Mouse (Mus musculus): ENCODE measurements around the gene Dnaic2. TPM values are rescaled to one million over a fixed set of nuclear protein-coding genes. Genes with fewer than 3 reads are reported as not detected.

Gene Dnaic2
- polyA plus RNA-seq, 1 experiment: 1.7 TPM

DNA sequence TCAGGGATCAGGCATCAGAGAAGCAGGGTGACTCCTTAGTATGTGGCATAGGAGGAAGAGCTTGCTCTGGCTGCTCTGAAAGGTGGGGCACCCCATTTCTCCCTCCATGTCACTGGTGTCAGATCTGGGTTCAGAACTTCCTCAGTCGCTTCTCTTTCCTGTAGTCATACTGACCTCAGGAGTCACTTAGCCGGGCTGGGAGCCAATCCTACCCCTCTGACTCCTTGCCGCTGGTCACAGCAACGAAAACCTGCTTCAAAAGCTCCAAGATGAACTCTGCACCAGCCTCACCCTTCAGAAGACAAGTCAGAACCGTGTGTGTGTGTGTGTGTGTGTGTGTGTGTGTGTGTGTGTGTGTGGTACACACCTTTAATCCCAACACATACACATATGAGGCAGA is 20.9 kb upstream of the Dnaic2 start:
- Histone ChIP-seq H3K4me1 (ENCODE audit: control insufficient read depth, insufficient read depth, low read length) (no peaks in the 10 kb centered on the region), H3K36me3 (ENCODE audit: control insufficient read depth, insufficient read depth, low read length, poor library complexity, severe bottlenecking) (0 out of 2 replicates have a peak, but pooled peaks cover under 1% of the 10 kb centered on the region), H3K27ac (ENCODE audit: insufficient read depth, low read length) (no peak overlapping the region), H3K9ac (ENCODE audit: low read depth, poor library complexity, severe bottlenecking) (no peak overlapping the region), H3K9me3 (replicated peaks; ENCODE audit: control insufficient read depth, insufficient read depth, low read length, poor library complexity, severe bottlenecking) (no peaks in the 10 kb centered on the region), H3K27me3 (ENCODE audit: control insufficient read depth, insufficient read depth, low read length, poor library complexity, severe bottlenecking) (no peaks in the 10 kb centered on the region), H3K4me3 (ENCODE audit: low read depth, low read length) (no peak overlapping the region)
- TF ChIP-seq EP300 (IDR thresholded peaks at IDR 0.05; ENCODE audit: insufficient read depth, low read depth, low read length) (no peak), CTCF (IDR thresholded peaks at IDR 0.05; ENCODE audit: low read depth, low read length) (no peak), POLR2A (IDR thresholded peaks at IDR 0.05; ENCODE audit: insufficient read depth, low read length) (no peak)

DNA sequence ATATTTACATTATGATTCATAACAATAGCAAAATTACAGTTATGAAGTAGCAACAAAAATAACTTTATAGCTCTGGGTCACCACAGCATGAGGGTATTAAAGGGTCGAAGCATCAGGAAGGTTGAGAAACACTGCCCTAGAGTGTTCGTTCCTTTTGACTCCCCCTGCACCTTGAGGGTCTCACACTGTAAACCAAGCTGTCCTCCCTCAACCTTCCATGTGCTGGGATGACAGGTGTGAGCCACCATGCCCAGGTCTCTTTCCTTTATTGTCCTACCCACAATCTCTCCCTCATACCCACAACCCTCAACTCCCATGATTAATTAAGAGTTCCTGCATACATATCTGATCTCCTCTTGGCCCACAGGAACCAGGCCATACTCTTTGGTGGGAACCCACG is 15.8 kb upstream of the Dnaic2 start:
- Histone ChIP-seq H3K36me3 (ENCODE audit: control insufficient read depth, insufficient read depth, low read length, poor library complexity, severe bottlenecking) (0 out of 2 replicates have a peak, but pooled peaks cover 3% of the 10 kb centered on the region), H3K4me3 (ENCODE audit: low read depth, low read length) (no peak overlapping the region), H3K4me1 (ENCODE audit: control insufficient read depth, insufficient read depth, low read length) (no peaks in the 10 kb centered on the region), H3K27ac (ENCODE audit: insufficient read depth, low read length) (no peak overlapping the region), H3K9me3 (replicated peaks; ENCODE audit: control insufficient read depth, insufficient read depth, low read length, poor library complexity, severe bottlenecking) (no peaks in the 10 kb centered on the region), H3K27me3 (ENCODE audit: control insufficient read depth, insufficient read depth, low read length, poor library complexity, severe bottlenecking) (no peaks in the 10 kb centered on the region), H3K9ac (ENCODE audit: low read depth, poor library complexity, severe bottlenecking) (no peak overlapping the region)
- no peak for TF ChIP-seq EP300 (IDR thresholded peaks at IDR 0.05; ENCODE audit: insufficient read depth, low read depth, low read length)
- no peak for TF ChIP-seq POLR2A (IDR thresholded peaks at IDR 0.05; ENCODE audit: insufficient read depth, low read length)
- no peak for TF ChIP-seq CTCF (IDR thresholded peaks at IDR 0.05; ENCODE audit: low read depth, low read length)

DNA sequence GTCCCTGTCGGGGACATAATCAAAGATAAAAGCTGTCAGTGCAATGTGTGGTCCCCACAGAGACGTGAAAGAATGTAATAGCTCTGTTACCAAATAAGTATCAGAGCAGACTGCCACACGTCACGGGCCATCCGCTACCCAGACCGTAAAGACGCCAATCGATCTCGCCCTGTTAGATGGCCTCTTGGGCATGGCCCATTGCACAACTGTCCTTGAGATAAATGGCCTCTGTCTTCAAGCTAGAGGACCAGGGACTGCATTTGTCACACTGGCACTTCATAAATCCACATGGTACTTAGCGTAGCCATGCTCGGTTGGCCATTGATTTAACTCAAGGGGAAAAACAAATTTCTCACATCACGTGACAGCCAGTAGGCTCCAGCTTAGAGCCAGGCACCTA is 15.3 kb upstream of the Dnaic2 start:
- Histone ChIP-seq H3K36me3 (ENCODE audit: control insufficient read depth, insufficient read depth, low read length, poor library complexity, severe bottlenecking) (0 out of 2 replicates have a peak, but pooled peaks cover 3% of the 10 kb centered on the region), H3K9ac (ENCODE audit: low read depth, poor library complexity, severe bottlenecking) (no peak overlapping the region), H3K9me3 (replicated peaks; ENCODE audit: control insufficient read depth, insufficient read depth, low read length, poor library complexity, severe bottlenecking) (no peaks in the 10 kb centered on the region), H3K4me1 (ENCODE audit: control insufficient read depth, insufficient read depth, low read length) (no peaks in the 10 kb centered on the region), H3K4me3 (ENCODE audit: low read depth, low read length) (no peak overlapping the region), H3K27ac (ENCODE audit: insufficient read depth, low read length) (no peak overlapping the region), H3K27me3 (ENCODE audit: control insufficient read depth, insufficient read depth, low read length, poor library complexity, severe bottlenecking) (no peaks in the 10 kb centered on the region)
- no peak for TF ChIP-seq EP300 (IDR thresholded peaks at IDR 0.05; ENCODE audit: insufficient read depth, low read depth, low read length)
- no peak for TF ChIP-seq CTCF (IDR thresholded peaks at IDR 0.05; ENCODE audit: low read depth, low read length)
- TF ChIP-seq POLR2A (IDR thresholded peaks at IDR 0.05; ENCODE audit: insufficient read depth, low read length): no peak

DNA sequence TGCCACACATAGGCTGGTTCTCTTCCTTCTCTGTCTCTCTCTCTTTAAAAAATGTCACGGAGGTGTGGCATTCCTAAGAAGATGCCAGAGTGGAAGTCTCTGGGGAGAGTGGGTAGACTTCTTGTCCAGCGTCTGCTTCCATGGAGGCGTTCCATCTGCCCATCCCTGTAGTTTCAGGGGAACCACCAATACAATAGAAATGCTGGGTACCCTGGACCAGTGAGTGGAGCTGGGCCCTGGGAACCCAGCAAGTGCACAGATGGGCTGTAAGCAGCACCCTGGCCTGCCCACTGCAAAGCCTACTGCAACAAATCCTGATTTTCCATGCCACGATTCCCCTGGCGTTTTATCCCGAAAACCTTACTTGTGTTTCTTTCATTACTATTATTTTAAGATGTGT is 12.7 kb upstream of the Dnaic2 start:
- no peak for TF ChIP-seq POLR2A (IDR thresholded peaks at IDR 0.05; ENCODE audit: insufficient read depth, low read length)
- no peak for TF ChIP-seq EP300 (IDR thresholded peaks at IDR 0.05; ENCODE audit: insufficient read depth, low read depth, low read length)
- TF ChIP-seq CTCF (IDR thresholded peaks at IDR 0.05; ENCODE audit: low read depth, low read length): no peak
- Histone ChIP-seq H3K27me3 (ENCODE audit: control insufficient read depth, insufficient read depth, low read length, poor library complexity, severe bottlenecking) (no peaks in the 10 kb centered on the region), H3K9me3 (replicated peaks; ENCODE audit: control insufficient read depth, insufficient read depth, low read length, poor library complexity, severe bottlenecking) (no peaks in the 10 kb centered on the region), H3K4me1 (ENCODE audit: control insufficient read depth, insufficient read depth, low read length) (no peaks in the 10 kb centered on the region), H3K27ac (ENCODE audit: insufficient read depth, low read length) (no peak overlapping the region), H3K9ac (ENCODE audit: low read depth, poor library complexity, severe bottlenecking) (no peak overlapping the region), H3K4me3 (ENCODE audit: low read depth, low read length) (no peak overlapping the region), H3K36me3 (ENCODE audit: control insufficient read depth, insufficient read depth, low read length, poor library complexity, severe bottlenecking) (0 out of 2 replicates have a peak, but pooled peaks cover 3% of the 10 kb centered on the region)

DNA sequence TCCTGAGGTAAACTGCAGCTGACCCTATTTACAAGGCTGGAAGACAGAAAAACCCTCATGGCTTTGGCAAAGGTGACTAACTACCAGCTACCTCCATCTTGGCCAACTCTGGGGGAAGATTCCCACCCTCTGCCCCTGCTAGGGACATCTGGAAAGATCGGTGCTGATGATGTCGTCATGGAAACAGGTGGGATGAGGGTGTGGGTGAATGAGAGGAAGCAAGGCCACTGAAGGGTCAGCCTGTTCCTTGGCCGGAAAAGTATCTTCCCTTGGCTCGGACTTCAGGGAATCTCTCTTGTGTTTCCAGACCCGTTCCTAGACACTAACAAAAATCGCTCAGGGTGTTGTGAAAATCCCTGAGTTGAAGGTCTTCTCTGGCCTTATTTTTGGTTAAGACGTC is 11.7 kb upstream of the Dnaic2 start:
- TF ChIP-seq POLR2A (IDR thresholded peaks at IDR 0.05; ENCODE audit: insufficient read depth, low read length) (no peak), CTCF (IDR thresholded peaks at IDR 0.05; ENCODE audit: low read depth, low read length) (no peak), EP300 (IDR thresholded peaks at IDR 0.05; ENCODE audit: insufficient read depth, low read depth, low read length) (no peak)
- H3K27ac ChIP-seq (ENCODE audit: insufficient read depth, low read length): no peak overlapping the region

DNA sequence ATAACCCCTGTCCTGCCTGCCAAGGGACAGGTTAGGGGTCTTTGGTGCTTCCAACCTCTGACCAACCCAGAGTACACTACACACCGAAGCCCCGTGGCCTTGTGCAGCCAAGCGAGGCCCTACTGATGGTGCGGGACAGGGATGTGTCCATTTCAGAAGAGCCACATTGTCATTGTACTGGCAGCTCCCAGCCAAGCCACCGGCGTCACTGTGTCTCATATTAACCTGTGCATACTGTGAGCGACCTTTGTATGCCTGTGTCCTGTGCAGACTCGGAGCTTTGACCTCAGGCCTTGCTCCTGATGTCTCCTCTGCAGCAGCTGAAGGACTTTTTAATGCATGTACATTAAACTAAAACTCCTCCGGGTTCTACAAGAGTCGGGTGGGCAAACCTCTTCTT is 6.7 kb upstream of the Dnaic2 start:
- no peaks in the 10 kb centered on the region for H3K9me3 ChIP-seq (replicated peaks; ENCODE audit: control insufficient read depth, insufficient read depth, low read length, poor library complexity, severe bottlenecking)
- H3K36me3 ChIP-seq (ENCODE audit: control insufficient read depth, insufficient read depth, low read length, poor library complexity, severe bottlenecking): no peaks in the 10 kb centered on the region
- no peak overlapping the region for H3K9ac ChIP-seq (ENCODE audit: low read depth, poor library complexity, severe bottlenecking)
- TF ChIP-seq CTCF (IDR thresholded peaks at IDR 0.05; ENCODE audit: low read depth, low read length) (no peak), POLR2A (IDR thresholded peaks at IDR 0.05; ENCODE audit: insufficient read depth, low read length) (no peak), EP300 (IDR thresholded peaks at IDR 0.05; ENCODE audit: insufficient read depth, low read depth, low read length) (no peak)
- H3K4me1 ChIP-seq (ENCODE audit: control insufficient read depth, insufficient read depth, low read length): no peaks in the 10 kb centered on the region
- H3K27ac ChIP-seq (ENCODE audit: insufficient read depth, low read length): no peak overlapping the region
- H3K4me3 ChIP-seq (ENCODE audit: low read depth, low read length): no peak overlapping the region
- no peaks in the 10 kb centered on the region for H3K27me3 ChIP-seq (ENCODE audit: control insufficient read depth, insufficient read depth, low read length, poor library complexity, severe bottlenecking)

More for the DNA sequence above, 11.7 kb upstream of the Dnaic2 start:
- Histone ChIP-seq H3K4me1 (ENCODE audit: control insufficient read depth, insufficient read depth, low read length) (no peaks in the 10 kb centered on the region), H3K4me3 (ENCODE audit: low read depth, low read length) (no peak overlapping the region), H3K9ac (ENCODE audit: low read depth, poor library complexity, severe bottlenecking) (no peak overlapping the region), H3K36me3 (ENCODE audit: control insufficient read depth, insufficient read depth, low read length, poor library complexity, severe bottlenecking) (0 out of 2 replicates have a peak, but pooled peaks cover 3% of the 10 kb centered on the region), H3K9me3 (replicated peaks; ENCODE audit: control insufficient read depth, insufficient read depth, low read length, poor library complexity, severe bottlenecking) (no peaks in the 10 kb centered on the region), H3K27me3 (ENCODE audit: control insufficient read depth, insufficient read depth, low read length, poor library complexity, severe bottlenecking) (no peaks in the 10 kb centered on the region)
